ENCODE assay signal across 10 mouse cellular contexts in genomic region chr15:32611201-32611600, GRCm38 (mm10).
"Had no signal": no experiment of that assay in that cellular context is flagged by ENCODE, and none has a peak within 500 bp of the region (broad histone marks: within the 10 kb centered on the region; RNA-seq: fewer than 3 reads in every experiment).

No protein-coding gene starts in this region.

- H3K4me3 ChIP-seq: kidney, embryonic 15.5 days; left cerebral cortex, adult 2 months; liver, embryonic 13.5 days; midbrain, embryonic 12.5 days; neural tube, embryonic 12.5 days; neural tube, embryonic 15.5 days had no signal

- H3K4me2 ChIP-seq: kidney, embryonic 15.5 days; liver, embryonic 13.5 days; midbrain, embryonic 12.5 days; neural tube, embryonic 12.5 days; neural tube, embryonic 15.5 days had no signal

- H3K9me3 ChIP-seq: kidney, embryonic 15.5 days; liver, embryonic 13.5 days; midbrain, embryonic 12.5 days; neural tube, embryonic 12.5 days; neural tube, embryonic 15.5 days had no signal

- H3K4me1 ChIP-seq: kidney, embryonic 15.5 days; liver, embryonic 13.5 days; midbrain, embryonic 12.5 days; neural tube, embryonic 12.5 days had no signal

- H3K27me3 ChIP-seq: kidney, embryonic 15.5 days; liver, embryonic 13.5 days; midbrain, embryonic 12.5 days; neural tube, embryonic 12.5 days; neural tube, embryonic 15.5 days had no signal

- H3K36me3 ChIP-seq: liver, embryonic 13.5 days; midbrain, embryonic 12.5 days; neural tube, embryonic 12.5 days; neural tube, embryonic 15.5 days had no signal

- H3K9ac ChIP-seq: kidney, embryonic 15.5 days; liver, embryonic 13.5 days; midbrain, embryonic 12.5 days; neural tube, embryonic 12.5 days; neural tube, embryonic 15.5 days had no signal

- DNase-seq: layer of hippocampus, postnatal 36 days; liver, embryonic 13.5 days; lung, adult 2 months; right cerebral cortex, adult 18-20 months; thymus, postnatal 25 days had no signal

- H3K27ac ChIP-seq: kidney, embryonic 15.5 days; left cerebral cortex, adult 2 months; liver, embryonic 13.5 days; midbrain, embryonic 12.5 days; neural tube, embryonic 12.5 days; neural tube, embryonic 15.5 days had no signal
